19 mouse cellular contexts compared by ENCODE assay signal in genomic region chr5:34523958-34524485, GRCm38 (mm10). TPM values are rescaled to one million over a fixed set of nuclear protein-coding genes. Genes with fewer than 3 reads are reported as not detected.
A peak's percentile ranks its signal among the peaks of the same experiment; 100 is the strongest.
DNase-seq lines count a peak whose midpoint lies in the region; ATAC-seq and TF ChIP-seq lines count a peak whose summit lies in the region.
"Had no signal": no experiment of that assay in that cellular context is flagged by ENCODE, and none has a peak within 500 bp of the region (broad histone marks: within the 10 kb centered on the region; RNA-seq: fewer than 3 reads in every experiment).

No protein-coding gene starts in this region.

- no peak overlapping the region for H3K4me3 ChIP-seq in liver, embryonic 14.5 days (ENCODE audit: insufficient read depth in 1 of 2, low read depth in 2 of 2, low read length in 2 of 2)
- H3K4me3 ChIP-seq in liver, embryonic 11.5 days (ENCODE audit: low read depth, low read length): no peak overlapping the region
- no peak overlapping the region for H3K4me3 ChIP-seq in bone marrow, adult 2 months (replicated peaks; ENCODE audit: control insufficient read depth, low read depth, low read length)
- H3K4me3 ChIP-seq: embryonic facial prominence, embryonic 10.5 days; heart, embryonic 12.5 days; liver, embryonic 13.5 days; stomach, embryonic 15.5 days had no signal

- DNase-seq in liver, embryonic 14.5 days (ENCODE audit: low read depth in 3 of 3, low spot score in 3 of 3): no peak
- no peak for DNase-seq in liver, embryonic 11.5 days (ENCODE audit: low spot score)
- DNase-seq in thymus, postnatal 14 days: peak; percentile 45
- no peak for DNase-seq in thymus, postnatal 10 days (ENCODE audit: low spot score in 2 of 2)
- DNase-seq in adrenal gland, postnatal 10 days: no peak
- no peak for DNase-seq in kidney, postnatal 10 days
- DNase-seq: adrenal gland, postnatal 25 days; cerebellum, postnatal 14 days; gastrocnemius, postnatal 14 days; kidney, postnatal 36 days; liver, embryonic 13.5 days; right cerebral cortex, adult 18-20 months had no signal

- H3K27me3 ChIP-seq in liver, embryonic 14.5 days (ENCODE audit: control insufficient read depth, insufficient read depth, low read length): no peaks in the 10 kb centered on the region; the same call in 1 of the 2 replicates
- H3K27me3 ChIP-seq in liver, embryonic 11.5 days (replicated peaks; ENCODE audit: control insufficient read depth, insufficient read depth, low read length): no peaks in the 10 kb centered on the region; the same call in 1 of the 2 replicates
- H3K27me3 ChIP-seq: heart, embryonic 12.5 days; stomach, embryonic 15.5 days had no signal

- peak; percentile 49 for TF ChIP-seq CTCF in liver, embryonic 14.5 days (IDR thresholded peaks at IDR 0.05; ENCODE audit: low read depth)
- peak; percentile 70; the same call in 1 of the 2 replicates for TF ChIP-seq CTCF in bone marrow, adult 2 months (IDR thresholded peaks at IDR 0.05; ENCODE audit: control insufficient read depth, insufficient read depth, low read length)

- no peak for TF ChIP-seq EP300 in liver, embryonic 14.5 days (IDR thresholded peaks at IDR 0.05; ENCODE audit: low read depth)

- no peaks in the 10 kb centered on the region for H3K9me3 ChIP-seq in liver, embryonic 14.5 days (ENCODE audit: control insufficient read depth, low read length)
- no peaks in the 10 kb centered on the region for H3K9me3 ChIP-seq in liver, embryonic 11.5 days (ENCODE audit: control insufficient read depth, low read length)
- H3K9me3 ChIP-seq: embryonic facial prominence, embryonic 10.5 days; G1E; heart, embryonic 12.5 days; liver, embryonic 13.5 days; stomach, embryonic 15.5 days had no signal

- H3K4me2 ChIP-seq in liver, embryonic 14.5 days (ENCODE audit: low read depth): no peak overlapping the region
- H3K4me2 ChIP-seq in liver, embryonic 11.5 days: no peak overlapping the region
- H3K4me2 ChIP-seq: heart, embryonic 12.5 days; liver, embryonic 13.5 days; stomach, embryonic 15.5 days had no signal

- H3K4me1 ChIP-seq in liver, embryonic 14.5 days (replicated peaks; ENCODE audit: control insufficient read depth in 2 of 2, insufficient read depth in 2 of 2, low read length in 1 of 2): peaks cover 15 to 28% of the 10 kb centered on the region in 2 experiments
- peaks cover 27% of the 10 kb centered on the region for H3K4me1 ChIP-seq in liver, embryonic 11.5 days (replicated peaks; ENCODE audit: control insufficient read depth, insufficient read depth, low read length)
- peaks cover 11% of the 10 kb centered on the region for H3K4me1 ChIP-seq in bone marrow, adult 2 months (ENCODE audit: control insufficient read depth, insufficient read depth, low read length)
- H3K4me1 ChIP-seq: stomach, embryonic 15.5 days had no signal

- H3K9ac ChIP-seq in liver, embryonic 14.5 days (replicated peaks): no peak overlapping the region
- no peak overlapping the region for H3K9ac ChIP-seq in liver, embryonic 11.5 days (ENCODE audit: low read depth, low read length)
- H3K9ac ChIP-seq: heart, embryonic 12.5 days; liver, embryonic 13.5 days; stomach, embryonic 15.5 days had no signal

- H3K36me3 ChIP-seq in liver, embryonic 14.5 days (replicated peaks; ENCODE audit: control insufficient read depth, insufficient read depth, low read depth): no peaks in the 10 kb centered on the region
- H3K36me3 ChIP-seq in liver, embryonic 11.5 days (ENCODE audit: control insufficient read depth, insufficient read depth, low read length): no peaks in the 10 kb centered on the region
- H3K36me3 ChIP-seq: embryonic facial prominence, embryonic 10.5 days; G1E; heart, embryonic 12.5 days; liver, embryonic 13.5 days; stomach, embryonic 15.5 days had no signal

- WGBS in liver, embryonic 14.5 days (ENCODE audit: insufficient replicate concordance): 45% methylated on average over 4 of the region's 4 CpGs
- 46% methylated on average over 4 of the region's 4 CpGs for WGBS in liver, embryonic 11.5 days
- WGBS in bone marrow, adult 2 months: 56% methylated on average over 4 of the region's 4 CpGs

- H3K27ac ChIP-seq in liver, embryonic 14.5 days: no peak overlapping the region
- H3K27ac ChIP-seq in liver, embryonic 11.5 days (ENCODE audit: low read depth, low read length): no peak overlapping the region
- no peak overlapping the region; the same call in 1 of the 2 replicates for H3K27ac ChIP-seq in bone marrow, adult 2 months (ENCODE audit: control insufficient read depth, insufficient read depth, low read depth, low read length, poor library complexity)
- H3K27ac ChIP-seq: embryonic facial prominence, embryonic 10.5 days; liver, embryonic 13.5 days; macrophage; stomach, embryonic 15.5 days had no signal

- TF ChIP-seq POLR2A in bone marrow, adult 2 months (IDR thresholded peaks at IDR 0.05; ENCODE audit: borderline replicate concordance, control insufficient read depth, low read depth, low read length): no peak

- no peak for ATAC-seq in liver, embryonic 14.5 days (ENCODE audit: insufficient read depth)
- ATAC-seq in liver, embryonic 11.5 days (replicated peaks; ENCODE audit: low FRiP score): no peak
- ATAC-seq: intestine, embryonic 16.5 days had no signal

RNA-seq across cellular contexts. Expression of gene Sh3bp2, which starts 1.6 kb away (rescaled TPM):
- 4.6 and 5.2 TPM in 2 replicates for polyA plus RNA-seq in liver, embryonic 14.5 days (2012; rRNA removed)
- polyA plus RNA-seq in liver, embryonic 14.5 days (2014; fragmentation: Nextera tagmentation; extraction: Ambion mirVana): 3.5 and 4.9 TPM in 2 replicates
- 5.2 and 8.4 TPM in 2 replicates for polyA plus RNA-seq in liver, embryonic 11.5 days (2014; fragmentation: Nextera tagmentation; extraction: Ambion mirVana)
- polyA plus RNA-seq in bone marrow, adult 2 months (2011; ENCODE audit: insufficient read depth, insufficient read length, low replicate concordance, missing spikeins): 15.0 and 29.7 TPM in 2 replicates
- total RNA-seq in adrenal gland, postnatal 10 days (2021): 1 to 10 TPM; 5.9 to 7.0 TPM

RNA-seq across cellular contexts. Expression of gene Tnip2, which starts 10.2 kb away (rescaled TPM):
- polyA plus RNA-seq in liver, embryonic 14.5 days (2012; rRNA removed): 3.0 and 5.0 TPM in 2 replicates
- polyA plus RNA-seq in liver, embryonic 14.5 days (2014; fragmentation: Nextera tagmentation; extraction: Ambion mirVana): 3.2 and 4.4 TPM in 2 replicates
- 12.3 and 12.8 TPM in 2 replicates for polyA plus RNA-seq in liver, embryonic 11.5 days (2014; fragmentation: Nextera tagmentation; extraction: Ambion mirVana)
- polyA plus RNA-seq in bone marrow, adult 2 months (2011; ENCODE audit: insufficient read depth, insufficient read length, low replicate concordance, missing spikeins): 4.6 and 15.1 TPM in 2 replicates
- total RNA-seq in adrenal gland, postnatal 10 days (2021): 10 to 100 TPM; 10.6 to 16.1 TPM

RNA-seq across cellular contexts. Expression of gene Add1, which starts 49.4 kb away (rescaled TPM):
- 106 and 118 TPM in 2 replicates for polyA plus RNA-seq in liver, embryonic 14.5 days (2012; rRNA removed)
- 113 and 137 TPM in 2 replicates for polyA plus RNA-seq in liver, embryonic 14.5 days (2014; fragmentation: Nextera tagmentation; extraction: Ambion mirVana)
- 170 and 186 TPM in 2 replicates for polyA plus RNA-seq in liver, embryonic 11.5 days (2014; fragmentation: Nextera tagmentation; extraction: Ambion mirVana)
- 160 and 163 TPM in 2 replicates for polyA plus RNA-seq in bone marrow, adult 2 months (2011; ENCODE audit: insufficient read depth, insufficient read length, low replicate concordance, missing spikeins)
- total RNA-seq in adrenal gland, postnatal 10 days (2021): 100 to 1,000 TPM; 135 to 182 TPM
